Mouse (Mus musculus): ENCODE data around the gene Olfr535.

- TF ChIP-seq CTCF (IDR thresholded peaks at IDR 0.05; ENCODE audit: extremely low read depth, insufficient read length, insufficient replicate concordance, low read depth, low read length): no peak
- no peak for TF ChIP-seq POLR2A (IDR thresholded peaks at IDR 0.05; ENCODE audit: low read depth, low read length)
These were observed 5.0 kb downstream of the Olfr535 start for GRCm38 (mm10) chr7:140488981-140489380.

Measured in small intestine, adult 2 months (tissue).